Mouse (Mus musculus) MEL-GATA-1-ER (cell line): ENCODE data around the gene Cacna2d4.
A peak's percentile ranks its signal among the peaks of the same experiment; 100 is the strongest.

ENCODE experiments used
- DNase-seq: peaks from one replicate; pipeline ENCODE4 v3.0.0-alpha.2; 2012; ENCODE audit warnings: low read depth; ENCODE audit errors: extremely low read depth

The Cacna2d4 gene

GRCm38 (mm10) chr6:119385668-119386067, 149.3 kb downstream of the Cacna2d4 start:
- no peak for DNase-seq

- no peak for DNase-seq
Observed at GRCm38 (mm10) chr6:119386421-119386820, 150.1 kb downstream of the Cacna2d4 start.

- no peak for DNase-seq
Observed at GRCm38 (mm10) chr6:119386821-119387220, 150.5 kb downstream of the Cacna2d4 start.

DNA sequence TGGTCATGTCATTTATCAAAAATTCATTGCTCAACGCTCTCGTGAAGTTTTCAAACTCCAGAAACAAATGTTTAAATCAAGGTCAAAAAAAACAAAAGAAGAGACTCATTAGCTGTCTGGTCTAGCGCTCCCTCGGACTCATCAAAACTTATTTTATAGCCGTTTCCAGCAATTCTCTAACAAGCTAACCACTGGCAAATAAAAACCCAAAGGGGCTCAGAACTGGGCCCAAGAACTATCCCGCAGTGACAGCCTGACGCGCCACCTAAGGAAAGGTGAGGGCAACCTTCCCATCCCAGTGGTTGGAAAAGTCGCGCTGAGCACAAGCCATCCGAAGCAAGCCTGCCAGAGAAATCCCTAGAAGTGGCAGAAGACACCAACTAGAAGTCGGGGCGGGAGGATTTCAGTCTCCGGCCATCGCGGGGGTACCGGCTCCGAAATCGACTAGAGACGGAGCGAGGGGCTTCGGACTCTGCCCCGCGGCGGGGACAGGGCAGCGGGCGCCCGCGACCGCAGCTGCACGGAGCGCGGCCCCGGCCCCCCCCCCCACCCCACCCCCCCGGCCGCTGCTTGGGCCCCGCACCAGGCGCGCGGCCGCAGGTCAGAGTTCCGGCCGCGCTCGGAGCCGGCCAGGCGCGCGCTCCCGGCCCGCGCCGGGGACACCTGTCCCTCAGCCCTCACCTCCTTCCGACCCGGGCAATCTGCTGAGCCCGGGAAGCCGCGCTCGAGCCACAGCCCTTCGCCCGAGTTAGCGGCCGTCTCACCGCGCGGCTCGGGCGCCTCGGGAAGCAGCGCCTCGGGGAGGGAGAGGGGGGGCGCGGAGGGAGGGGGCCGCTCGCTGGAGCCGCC, 151.7 kb downstream of the Cacna2d4 start:
- DNase-seq: no peak

DNA sequence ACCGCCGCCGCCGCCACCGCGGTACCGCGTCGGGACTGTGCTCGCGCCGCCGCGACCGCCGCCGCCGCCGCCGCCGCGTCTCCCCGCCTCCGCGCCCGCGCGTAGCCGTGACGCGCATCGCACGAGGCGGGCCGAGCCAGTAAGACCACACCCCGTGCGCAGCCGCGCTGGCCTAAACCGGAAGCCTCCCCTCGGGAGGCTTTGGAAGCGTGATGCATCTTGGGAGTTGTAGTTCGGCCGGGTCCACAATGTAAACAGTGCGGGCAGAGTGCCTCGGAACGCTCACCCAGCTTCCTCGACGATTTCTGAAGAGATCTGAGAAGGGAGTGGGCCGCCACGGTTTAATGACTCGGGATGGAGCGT, 152.3 kb downstream of the Cacna2d4 start:
- DNase-seq: peak; percentile 88

- no peak for DNase-seq
Observed at GRCm38 (mm10) chr6:119389089-119389488, 152.8 kb downstream of the Cacna2d4 start.

DNA sequence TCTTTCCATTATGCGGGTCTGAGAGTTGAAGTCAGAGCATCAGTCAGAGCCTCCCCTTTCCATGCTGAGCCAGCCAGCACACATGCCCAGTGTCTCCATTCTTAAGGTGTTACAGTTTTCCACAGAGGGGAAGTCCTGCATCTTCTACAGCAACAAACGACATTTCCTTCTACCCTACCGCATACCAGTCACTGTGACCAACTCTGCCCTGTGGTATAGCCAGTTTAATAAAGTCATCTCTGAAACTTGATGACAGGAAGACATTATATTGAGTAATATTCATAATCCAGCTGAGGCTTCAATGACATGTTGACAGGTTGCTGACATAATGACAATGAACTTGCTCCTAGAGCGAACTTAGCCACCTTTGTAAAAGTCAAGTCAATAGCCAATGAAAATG, 154.4 kb downstream of the Cacna2d4 start:
- no peak for DNase-seq

GRCm38 (mm10) chr6:119392836-119393235, 156.5 kb downstream of the Cacna2d4 start:
- no peak for DNase-seq

DNA sequence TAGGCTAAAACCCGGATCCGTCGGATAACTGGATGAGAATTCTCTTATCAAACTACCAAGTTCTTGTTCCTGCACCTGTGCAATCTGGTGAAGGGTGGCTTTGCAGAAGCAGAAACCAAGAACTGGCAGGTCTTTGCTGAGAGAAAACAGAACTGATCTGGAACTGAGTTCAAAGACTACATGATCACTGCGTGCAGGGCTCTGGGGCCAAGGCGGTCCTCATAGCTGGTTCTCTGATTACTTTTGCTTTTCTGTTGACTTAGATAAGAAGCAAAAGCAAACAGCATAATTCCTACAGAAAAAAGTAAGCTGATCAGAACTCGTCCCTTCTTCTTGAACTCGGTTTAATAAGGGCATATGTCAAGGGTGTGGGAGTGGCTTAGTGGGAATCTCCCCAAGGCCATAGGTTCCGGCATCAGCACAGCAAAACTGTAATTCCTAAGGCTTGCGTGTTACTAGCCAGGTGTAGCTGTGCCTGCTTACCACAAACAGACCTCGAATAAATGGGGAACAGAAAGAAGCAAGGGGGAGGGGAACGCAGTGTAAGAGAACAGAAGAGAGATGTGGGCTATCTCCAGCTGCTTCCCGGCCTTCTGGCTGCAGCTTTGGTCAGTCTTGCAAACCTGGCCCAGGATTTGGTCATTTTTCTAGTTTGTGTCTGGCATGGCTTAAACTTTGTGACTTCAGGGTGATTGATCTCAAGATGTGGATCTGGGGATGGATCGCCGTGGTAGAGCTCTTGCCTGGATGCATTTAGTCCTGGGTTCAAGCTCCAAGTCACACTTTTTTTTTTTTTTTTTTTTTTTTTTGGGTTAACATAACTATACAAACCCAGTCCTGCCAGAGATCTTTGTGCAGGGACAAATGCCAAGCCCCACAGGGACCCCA, 159.3 kb downstream of the Cacna2d4 start:
- DNase-seq: no peak

DNA sequence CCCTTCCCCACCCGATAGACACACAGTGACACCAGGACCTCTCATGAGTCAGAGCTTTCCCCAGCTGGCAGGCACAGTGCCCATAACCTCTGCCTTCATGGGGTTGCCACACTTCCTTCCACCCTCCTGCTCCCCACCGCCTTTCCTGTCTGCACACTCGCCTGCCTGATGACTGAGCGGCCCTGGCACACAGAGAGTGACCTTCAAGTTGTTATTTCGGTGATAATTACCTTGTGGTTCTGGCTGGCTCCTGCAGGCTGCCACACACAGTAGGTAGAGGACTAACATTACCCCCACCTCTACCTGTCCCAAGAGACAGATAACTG, 159.9 kb downstream of the Cacna2d4 start:
- DNase-seq: no peak

DNA sequence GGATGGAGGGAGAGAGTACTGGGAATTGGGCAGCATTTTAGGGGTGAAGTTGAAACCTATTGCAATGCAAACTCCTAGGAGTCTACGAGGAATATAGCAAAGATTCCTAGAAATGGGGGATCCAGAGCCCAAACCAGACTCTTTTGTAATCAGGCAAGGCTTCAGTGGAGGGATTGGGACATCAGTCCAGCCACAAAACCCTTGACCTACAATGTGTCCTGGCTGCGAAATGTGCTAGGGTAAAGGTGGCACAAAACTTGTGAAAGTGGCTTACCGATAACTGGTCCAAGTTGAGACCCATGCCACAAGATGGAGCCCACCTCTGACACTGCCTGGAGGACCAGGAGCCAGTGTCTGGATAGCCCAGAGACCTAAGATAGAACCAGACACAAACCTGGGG, 163.0 kb downstream of the Cacna2d4 start:
- no peak for DNase-seq

- DNase-seq: no peak
Observed at GRCm38 (mm10) chr6:119400649-119401048, 164.3 kb downstream of the Cacna2d4 start.

- DNase-seq: no peak
Observed at GRCm38 (mm10) chr6:119401545-119402304, 165.4 kb downstream of the Cacna2d4 start.
